Comparison of ENCODE assay signal across 12 mouse cellular contexts in genomic region chr15:10506099-10506498, GRCm38 (mm10). TPM values are rescaled to one million over a fixed set of nuclear protein-coding genes. Genes with fewer than 3 reads are reported as not detected.
DNase-seq lines count a peak whose midpoint lies in the region; ATAC-seq and TF ChIP-seq lines count a peak whose summit lies in the region.
"Had no signal": no experiment of that assay in that cellular context is flagged by ENCODE, and none has a peak within 500 bp of the region (broad histone marks: within the 10 kb centered on the region; RNA-seq: fewer than 3 reads in every experiment).

No protein-coding gene starts in this region.

- no peak for ATAC-seq in kidney, embryonic 14.5 days (ENCODE audit: low FRiP score, low TSS enrichment)
- no peak for ATAC-seq in embryonic facial prominence, embryonic 13.5 days (ENCODE audit: insufficient number of reproducible peaks, insufficient read depth, low FRiP score, low TSS enrichment, low read depth)
- ATAC-seq in stomach, postnatal 0 days (ENCODE audit: low FRiP score, low TSS enrichment), result no peak

- no peak overlapping the region for H3K9ac ChIP-seq in kidney, embryonic 14.5 days (ENCODE audit: low read depth, low read length)
- H3K9ac ChIP-seq in embryonic facial prominence, embryonic 13.5 days, result peak overlapping the region; percentile 51; the same call in 1 of the 2 replicates
- no peak overlapping the region for H3K9ac ChIP-seq in stomach, postnatal 0 days (ENCODE audit: low read length)
- H3K9ac ChIP-seq: heart, embryonic 13.5 days had no signal

- peak; percentile 8 for DNase-seq in kidney, adult 11 months
- peak; percentile 36 for DNase-seq in heart, postnatal 4 days
- DNase-seq in lung, postnatal 4 days, result peak; percentile 6 to 51
- no peak for DNase-seq in spleen, postnatal 4 days (ENCODE audit: low spot score in 2 of 2)
- no peak for DNase-seq in layer of hippocampus, postnatal 36 days
- no peak for DNase-seq in stomach, postnatal 0 days (ENCODE audit: low spot score)
- DNase-seq: cerebellum, adult 9-10 months had no signal

- no peak for TF ChIP-seq CTCF in stomach, postnatal 0 days (IDR thresholded peaks at IDR 0.05; ENCODE audit: low read depth)

- H3K4me2 ChIP-seq in kidney, embryonic 14.5 days (replicated peaks; ENCODE audit: low read depth, low read length), result no peak overlapping the region
- H3K4me2 ChIP-seq in embryonic facial prominence, embryonic 13.5 days, result peak overlapping the region; percentile 37
- no peak overlapping the region for H3K4me2 ChIP-seq in stomach, postnatal 0 days (replicated peaks; ENCODE audit: low read depth)
- H3K4me2 ChIP-seq: heart, embryonic 13.5 days had no signal

- no peaks in the 10 kb centered on the region for H3K36me3 ChIP-seq in kidney, embryonic 14.5 days (ENCODE audit: control insufficient read depth, insufficient read depth, low read length)
- no peaks in the 10 kb centered on the region for H3K36me3 ChIP-seq in embryonic facial prominence, embryonic 13.5 days
- H3K36me3 ChIP-seq in stomach, postnatal 0 days (ENCODE audit: control insufficient read depth, insufficient read depth, low read length), result no peaks in the 10 kb centered on the region
- H3K36me3 ChIP-seq: heart, embryonic 13.5 days had no signal

- WGBS in kidney, embryonic 14.5 days, result 23% methylated on average over 11 of the region's 11 CpGs
- 22% methylated on average over 11 of the region's 11 CpGs for WGBS in embryonic facial prominence, embryonic 13.5 days
- whole genome bisulfite sequencing in stomach, postnatal 0 days, result 56% methylated on average over 11 of the region's 11 CpGs

- H3K27ac ChIP-seq in kidney, embryonic 14.5 days (ENCODE audit: low read depth, low read length), result no peak overlapping the region
- no peak overlapping the region for H3K27ac ChIP-seq in embryonic facial prominence, embryonic 13.5 days
- no peak overlapping the region for H3K27ac ChIP-seq in stomach, postnatal 0 days (replicated peaks)
- H3K27ac ChIP-seq: heart, embryonic 13.5 days had no signal

- TF ChIP-seq EP300 in stomach, postnatal 0 days (optimal IDR thresholded peaks at IDR 0.05), result no peak

- H3K4me1 ChIP-seq in kidney, embryonic 14.5 days (ENCODE audit: control insufficient read depth, insufficient read depth, low read length), result 0 out of 2 replicates have a peak, but pooled peaks cover under 1% of the 10 kb centered on the region
- peaks cover 7% of the 10 kb centered on the region for H3K4me1 ChIP-seq in embryonic facial prominence, embryonic 13.5 days
- H3K4me1 ChIP-seq in stomach, postnatal 0 days (replicated peaks; ENCODE audit: control insufficient read depth, insufficient read depth), result no peaks in the 10 kb centered on the region
- H3K4me1 ChIP-seq: heart, embryonic 13.5 days had no signal

- H3K9me3 ChIP-seq in kidney, embryonic 14.5 days (ENCODE audit: control insufficient read depth, low read length), result no peaks in the 10 kb centered on the region
- no peaks in the 10 kb centered on the region for H3K9me3 ChIP-seq in embryonic facial prominence, embryonic 13.5 days
- no peaks in the 10 kb centered on the region for H3K9me3 ChIP-seq in stomach, postnatal 0 days (ENCODE audit: control insufficient read depth, low read length)
- H3K9me3 ChIP-seq: heart, embryonic 13.5 days had no signal

- no peak overlapping the region for H3K4me3 ChIP-seq in kidney, embryonic 14.5 days (ENCODE audit: low read length)
- H3K4me3 ChIP-seq in embryonic facial prominence, embryonic 13.5 days, result no peak overlapping the region
- no peak overlapping the region for H3K4me3 ChIP-seq in stomach, postnatal 0 days (ENCODE audit: low read depth, low read length)
- H3K4me3 ChIP-seq: heart, embryonic 13.5 days had no signal

- no peaks in the 10 kb centered on the region for H3K27me3 ChIP-seq in kidney, embryonic 14.5 days (ENCODE audit: control insufficient read depth, insufficient read depth, low read length)
- no peaks in the 10 kb centered on the region for H3K27me3 ChIP-seq in embryonic facial prominence, embryonic 13.5 days
- no peaks in the 10 kb centered on the region for H3K27me3 ChIP-seq in stomach, postnatal 0 days (ENCODE audit: control insufficient read depth, insufficient read depth, low read length)
- H3K27me3 ChIP-seq: heart, embryonic 13.5 days had no signal

RNA-seq across cellular contexts. Expression of gene Rad1, which starts 20.3 kb away (rescaled TPM):
- 25.3 and 29.1 TPM in 2 replicates for polyA plus RNA-seq in kidney, embryonic 14.5 days (2014; fragmentation: Nextera tagmentation; extraction: Ambion mirVana)
- 40.3 and 42.7 TPM in 2 replicates for polyA plus RNA-seq in embryonic facial prominence, embryonic 13.5 days (2015; fragmentation: Nextera tagmentation; extraction: Ambion mirVana)
- 1 to 10 TPM; 7.5 to 9.4 TPM for total RNA-seq in heart, postnatal 4 days (2021)
- 10 to 100 TPM; 12.7 to 13.5 TPM for total RNA-seq in layer of hippocampus, postnatal 36 days (2021)
- 15.1 and 16.0 TPM in 2 replicates for polyA plus RNA-seq in stomach, postnatal 0 days (2015; fragmentation: Nextera tagmentation; extraction: Ambion mirVana)

RNA-seq across cellular contexts. Expression of gene Brix1, which starts 20.4 kb away (rescaled TPM):
- 127 and 165 TPM in 2 replicates for polyA plus RNA-seq in kidney, embryonic 14.5 days (2014; fragmentation: Nextera tagmentation; extraction: Ambion mirVana)
- polyA plus RNA-seq in embryonic facial prominence, embryonic 13.5 days (2015; fragmentation: Nextera tagmentation; extraction: Ambion mirVana), result 104 and 123 TPM in 2 replicates
- total RNA-seq in heart, postnatal 4 days (2021), result 10 to 100 TPM; 32.5 to 36.3 TPM
- total RNA-seq in layer of hippocampus, postnatal 36 days (2021), result 10 to 100 TPM; 26.6 to 27.4 TPM
- 85.2 and 86.1 TPM in 2 replicates for polyA plus RNA-seq in stomach, postnatal 0 days (2015; fragmentation: Nextera tagmentation; extraction: Ambion mirVana)

RNA-seq across cellular contexts. Expression of gene Dnajc21, which starts 35.8 kb away (rescaled TPM):
- 17.1 and 20.3 TPM in 2 replicates for polyA plus RNA-seq in kidney, embryonic 14.5 days (2014; fragmentation: Nextera tagmentation; extraction: Ambion mirVana)
- 11.8 and 12.8 TPM in 2 replicates for polyA plus RNA-seq in embryonic facial prominence, embryonic 13.5 days (2015; fragmentation: Nextera tagmentation; extraction: Ambion mirVana)
- total RNA-seq in heart, postnatal 4 days (2021), result 10 to 100 TPM; 20.1 to 21.6 TPM
- total RNA-seq in layer of hippocampus, postnatal 36 days (2021), result 10 to 100 TPM; 25.7 to 26.4 TPM
- 11.8 and 14.0 TPM in 2 replicates for polyA plus RNA-seq in stomach, postnatal 0 days (2015; fragmentation: Nextera tagmentation; extraction: Ambion mirVana)

RNA-seq across cellular contexts. Expression of gene Ttc23l, which starts 52.4 kb away (rescaled TPM):
- polyA plus RNA-seq in kidney, embryonic 14.5 days (2014; fragmentation: Nextera tagmentation; extraction: Ambion mirVana), result not detected in 2 replicates
- polyA plus RNA-seq in embryonic facial prominence, embryonic 13.5 days (2015; fragmentation: Nextera tagmentation; extraction: Ambion mirVana), result not detected in 2 replicates
- not detected for total RNA-seq in heart, postnatal 4 days (2021)
- total RNA-seq in layer of hippocampus, postnatal 36 days (2021), result not detected
- not detected in 2 replicates for polyA plus RNA-seq in stomach, postnatal 0 days (2015; fragmentation: Nextera tagmentation; extraction: Ambion mirVana)
- total RNA-seq: layer of hippocampus, postnatal 10 days had no signal
- polyA plus RNA-seq: heart, embryonic 13.5 days; thymus, postnatal 0 days had no signal

Comparison
In these comparisons a context has a peak if more than half of its experiments do, and no peak if none do; other contexts are left out.
1. DNase-seq: peak in kidney, adult 11 months (single experiment), heart, postnatal 4 days (single experiment) and lung, postnatal 4 days (2 of 2); none in spleen, postnatal 4 days (0 of 2), layer of hippocampus, postnatal 36 days (0 of 2) and stomach, postnatal 0 days (single experiment).